Mouse (Mus musculus): ENCODE results near the gene Bdh1.

DNA sequence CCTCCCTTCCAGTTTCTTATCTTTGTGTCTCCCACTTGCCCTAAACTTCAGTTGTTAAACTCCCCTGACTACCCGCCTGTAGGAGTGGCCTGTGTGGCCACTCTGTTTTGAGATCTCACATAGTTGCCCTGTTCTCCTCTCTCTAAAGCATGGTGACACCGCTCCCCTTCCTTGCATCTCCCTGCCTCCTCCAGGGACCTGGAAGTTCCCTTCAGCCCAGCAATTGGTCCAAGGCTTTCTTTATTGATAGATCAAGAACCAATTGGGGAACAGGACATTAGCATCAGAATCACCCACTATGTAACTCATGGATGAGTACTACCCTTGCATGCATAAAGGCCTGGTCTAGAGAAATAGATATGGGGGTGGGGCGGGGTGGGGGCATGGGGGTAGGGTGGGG is 65.2 kb downstream of the Bdh1 start:
- TF ChIP-seq EP300 (IDR thresholded peaks at IDR 0.05; ENCODE audit: low read depth) (no peak), CTCF (IDR thresholded peaks at IDR 0.05; ENCODE audit: low read depth) (no peak)
